Mouse (Mus musculus) heart, embryonic 10.5 days (tissue): Measurements from ENCODE around the gene Adprhl1. TPM values are rescaled to one million over a fixed set of nuclear protein-coding genes. Genes with fewer than 3 reads are reported as not detected.

ENCODE experiments used
- DNase-seq: peaks from one replicate; pipeline ENCODE4 v3.0.0-alpha.2; 2017; ENCODE audit warnings: low spot score
- H3K27ac ChIP-seq: fragments of 300-500 bp; sonication (generic); 2 replicates; pipeline ENCODE4 v1.5.1; 2016; ENCODE audit warnings: mild to moderate bottlenecking
- H3K27me3 ChIP-seq: fragments of 300-500 bp; sonication (generic); 2 replicates; pipeline ENCODE4 v1.6.1; 2016; ENCODE audit warnings: mild to moderate bottlenecking; ENCODE audit not compliant: poor library complexity, insufficient read depth, severe bottlenecking
- H3K36me3 ChIP-seq: fragments of 300-500 bp; sonication (generic); 2 replicates; pipeline ENCODE4 v1.6.1; 2016; ENCODE audit warnings: mild to moderate bottlenecking, moderate library complexity
- H3K4me1 ChIP-seq: fragments of 300-500 bp; sonication (generic); 2 replicates; pipeline ENCODE4 v1.6.1; 2016; ENCODE audit warnings: mild to moderate bottlenecking
- H3K4me3 ChIP-seq: fragments of 300-500 bp; sonication (generic); 2 replicates; pipeline ENCODE4 v1.5.1; 2016; ENCODE audit warnings: mild to moderate bottlenecking, moderate library complexity
- H3K9me3 ChIP-seq: fragments of 300-500 bp; sonication (generic); 2 replicates; pipeline ENCODE4 v1.6.1; 2016; ENCODE audit warnings: mild to moderate bottlenecking, moderate library complexity
- WGBS: fragments of 180-500 bp; shearing (Covaris S2); methylation state at CpG from one replicate; pipeline ENCODE4 v1.1.7; 2016; 5-methylcytosine and 5-hydroxymethylcytosine counted together
- polyA plus RNA-seq: library from polyadenylated mRNA; unstranded; fragments of >200 nt; fragmentation: Nextera tagmentation; extraction: Ambion mirVana; gene quantifications from 2 replicates; pipeline ENCODE4 v1.2.1, GENCODE M21; 2016

Gene Adprhl1
- polyA plus RNA-seq, 1 experiment from 2014 or later: 49.3 TPM

DNA sequence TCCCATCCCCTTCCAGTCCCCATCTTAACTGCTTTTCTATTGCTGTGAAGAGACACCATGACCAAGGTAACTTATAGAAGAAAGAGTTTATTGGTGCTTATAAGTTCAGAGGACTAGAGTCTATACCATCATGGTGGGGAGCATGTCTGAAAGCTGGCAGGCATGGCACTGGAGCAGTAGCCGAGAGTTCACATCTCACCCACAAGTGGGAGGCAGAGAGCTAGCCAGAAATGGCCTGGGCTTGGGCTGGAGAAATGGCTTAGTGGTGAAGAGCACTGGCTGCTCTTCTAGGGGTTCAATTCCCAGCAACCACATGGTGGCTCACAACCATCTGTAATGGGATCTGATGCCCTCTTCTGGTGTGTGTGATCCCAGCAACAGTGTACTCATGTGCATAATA, 50.5 kb downstream of the Adprhl1 start:
- H3K4me1 ChIP-seq: peaks cover 65% of the 10 kb centered on the region
- peak overlapping the region; percentile 74; the same call in 1 of the 2 replicates for H3K27ac ChIP-seq
- no peak overlapping the region for H3K4me3 ChIP-seq
- H3K27me3 ChIP-seq: peaks cover 37% of the 10 kb centered on the region
- H3K36me3 ChIP-seq: peaks cover 9% of the 10 kb centered on the region; the same call in 1 of the 2 replicates
- 61% methylated on average over 1 of the region's 1 CpGs for WGBS
- DNase-seq: no peak
- no peaks in the 10 kb centered on the region for H3K9me3 ChIP-seq

GRCm38 (mm10) chr8:13202806-13203205, 51.2 kb downstream of the Adprhl1 start:
- H3K36me3 ChIP-seq: peaks cover 10% of the 10 kb centered on the region; the same call in 1 of the 2 replicates
- DNase-seq: peak; percentile 84
- 57% methylated on average over 3 of the region's 3 CpGs for WGBS
- H3K4me3 ChIP-seq: peak overlapping the region; percentile 96
- peaks cover 41% of the 10 kb centered on the region for H3K27me3 ChIP-seq
- peaks cover 65% of the 10 kb centered on the region for H3K4me1 ChIP-seq
- peak overlapping the region; percentile 74 for H3K27ac ChIP-seq
- no peaks in the 10 kb centered on the region for H3K9me3 ChIP-seq

DNA sequence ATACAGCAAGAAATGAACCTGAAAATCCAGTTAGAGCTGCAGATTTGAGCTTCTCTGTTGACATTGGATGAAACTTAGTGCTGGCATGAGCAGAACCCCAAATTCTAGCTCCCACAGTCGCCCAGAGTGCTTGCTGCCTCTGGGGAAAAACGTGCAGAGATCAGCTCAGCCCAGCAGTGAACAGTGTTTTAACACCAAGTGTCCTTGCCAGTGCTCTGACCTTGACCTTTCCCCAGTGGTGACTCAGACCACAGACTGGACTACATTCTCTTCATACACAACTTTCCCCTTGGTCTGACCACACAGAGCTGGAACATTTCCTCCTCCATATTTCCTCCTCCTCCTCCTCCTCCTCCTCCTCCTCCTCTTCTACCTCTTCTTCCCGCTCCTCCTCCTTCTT, 51.9 kb downstream of the Adprhl1 start:
- Histone ChIP-seq H3K4me1 (peaks cover 65% of the 10 kb centered on the region), H3K36me3 (peaks cover 10% of the 10 kb centered on the region; the same call in 1 of the 2 replicates), H3K27me3 (peaks cover 41% of the 10 kb centered on the region), H3K27ac (peak overlapping the region; percentile 74), H3K9me3 (no peaks in the 10 kb centered on the region), H3K4me3 (peak overlapping the region; percentile 96)
- no peak for DNase-seq
- WGBS: 41% methylated on average over 3 of the region's 3 CpGs

- H3K27me3 ChIP-seq: peaks cover 44% of the 10 kb centered on the region
- peaks cover 64% of the 10 kb centered on the region for H3K4me1 ChIP-seq
- DNase-seq: no peak
- 3% methylated on average over 18 of the region's 18 CpGs for WGBS
- H3K4me3 ChIP-seq: peak overlapping the region; percentile 96
- H3K27ac ChIP-seq: peak overlapping the region; percentile 89
- no peaks in the 10 kb centered on the region for H3K9me3 ChIP-seq
- H3K36me3 ChIP-seq: peaks cover 12% of the 10 kb centered on the region; the same call in 1 of the 2 replicates
Measured at GRCm38 (mm10) chr8:13201013-13201334, 53.0 kb downstream of the Adprhl1 start.

DNA sequence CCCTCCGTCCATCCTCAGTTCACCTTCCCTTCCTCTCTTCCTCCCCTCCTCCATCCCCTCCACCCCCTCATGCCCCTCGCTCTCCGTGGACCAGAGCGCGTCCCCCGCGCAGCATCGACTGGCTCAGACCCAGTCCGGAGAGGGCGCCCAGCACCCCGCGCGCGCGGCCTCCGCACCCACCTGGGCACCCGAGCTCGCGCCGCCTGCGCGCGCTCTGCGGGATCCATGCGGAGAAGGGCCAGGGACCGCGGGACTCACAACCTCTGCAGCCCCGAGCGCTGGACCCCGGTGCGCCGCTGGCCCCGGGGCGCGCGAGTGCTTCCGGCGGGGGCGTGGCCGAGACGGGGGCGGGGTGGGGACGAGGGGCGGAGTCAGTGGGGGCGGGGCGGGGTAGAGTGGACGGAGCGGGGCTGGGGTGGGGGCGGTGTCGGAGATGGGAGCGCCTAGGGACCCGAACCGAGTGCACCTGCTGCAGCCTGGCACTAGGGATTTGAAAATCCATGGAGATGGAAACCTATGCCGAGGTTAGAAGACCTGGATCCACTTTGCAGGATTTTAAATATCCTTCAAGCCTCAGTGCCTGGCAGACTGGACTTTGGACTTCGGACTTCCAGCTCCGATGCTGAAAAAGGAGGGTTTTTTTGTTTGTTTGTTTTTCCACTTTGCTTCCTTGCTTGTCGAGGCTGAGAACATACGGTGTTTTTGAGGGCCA, 53.5 kb downstream of the Adprhl1 start, which contains the start of gene Grtp1:
TSS of gene Grtp1 (minus strand) at position 320 of the 712 bp plus-strand sequence.
- peak within 1 kb of the TSS; percentile 89 for H3K27ac ChIP-seq
- WGBS: under 1% methylated on average over 52 of the region's 58 CpGs

DNA sequence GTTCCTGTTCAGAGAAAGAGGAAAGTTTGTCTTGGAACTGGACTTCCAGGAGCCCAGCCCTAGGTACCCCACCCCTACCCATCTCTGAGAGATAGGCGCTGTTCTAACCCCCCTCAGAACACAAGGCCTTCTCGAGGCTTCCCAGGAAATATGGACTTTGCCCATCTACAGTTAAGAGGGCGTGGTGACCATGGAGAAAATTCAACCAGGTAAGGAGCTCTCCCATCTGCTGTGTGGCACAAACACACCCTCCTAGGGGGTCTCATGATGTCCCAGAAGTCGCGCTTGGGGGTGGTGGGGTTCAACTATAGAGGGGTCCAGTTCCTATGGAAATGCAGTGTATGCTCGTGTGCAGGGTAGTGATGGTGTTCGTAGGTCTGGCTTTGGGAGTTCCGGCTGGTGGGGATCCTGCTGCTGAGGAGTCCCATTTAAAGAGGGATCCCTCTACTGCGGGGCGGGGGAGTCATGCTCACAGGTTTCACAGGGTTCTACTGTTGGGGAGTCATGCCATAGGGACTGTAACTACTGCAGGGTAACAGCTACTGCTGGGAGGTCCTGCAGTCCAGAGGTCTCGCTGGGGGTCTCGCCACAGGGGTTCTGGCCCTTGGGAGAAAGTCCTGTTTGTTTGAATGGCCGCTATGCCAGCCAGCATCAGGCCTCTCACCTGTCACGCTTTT, 54.4 kb downstream of the Adprhl1 start:
- Histone ChIP-seq H3K4me1 (peaks cover 53% of the 10 kb centered on the region), H3K27me3 (peaks cover 48% of the 10 kb centered on the region), H3K4me3 (peak overlapping the region; percentile 96), H3K9me3 (no peaks in the 10 kb centered on the region), H3K36me3 (peaks cover 17% of the 10 kb centered on the region; the same call in 1 of the 2 replicates), H3K27ac (peak overlapping the region; percentile 89; the same call in 1 of the 2 replicates)
- no peak for DNase-seq
- WGBS: 27% methylated on average over 14 of the region's 14 CpGs

More for the DNA sequence above, 53.5 kb downstream of the Adprhl1 start, which contains the start of gene Grtp1:
- H3K36me3 ChIP-seq: peaks cover 15% of the 10 kb centered on the region; the same call in 1 of the 2 replicates
- peak; percentile 88 for DNase-seq
- peak within 1 kb of the TSS; percentile 96 for H3K4me3 ChIP-seq
- no peaks in the 10 kb centered on the region for H3K9me3 ChIP-seq
- peaks cover 48% of the 10 kb centered on the region for H3K27me3 ChIP-seq
- peaks cover 62% of the 10 kb centered on the region for H3K4me1 ChIP-seq

DNA sequence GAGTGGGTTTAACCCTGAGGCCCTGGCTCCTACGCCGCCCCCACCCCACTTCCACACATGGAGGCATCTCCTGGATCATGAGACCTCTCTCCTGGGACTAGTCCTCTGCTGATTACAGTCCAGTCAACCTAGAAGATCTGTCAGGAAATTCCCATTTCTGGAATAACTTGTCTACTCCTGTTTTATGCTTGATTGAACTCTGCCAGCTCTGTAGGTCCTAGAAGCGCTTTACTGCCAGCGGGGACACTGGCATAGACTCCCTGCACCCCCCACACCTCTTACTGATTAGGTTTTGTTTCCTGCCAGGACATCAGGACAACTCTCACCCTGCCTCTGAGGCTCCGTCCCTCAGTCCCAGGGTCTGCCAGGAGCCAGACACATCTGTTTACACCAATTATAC, 56.5 kb downstream of the Adprhl1 start:
- no peak for DNase-seq
- peaks cover 40% of the 10 kb centered on the region for H3K27me3 ChIP-seq
- peaks cover 40% of the 10 kb centered on the region for H3K4me1 ChIP-seq
- H3K36me3 ChIP-seq: peaks cover 13% of the 10 kb centered on the region; the same call in 1 of the 2 replicates
- 91% methylated on average over 5 of the region's 5 CpGs for WGBS
- H3K27ac ChIP-seq: no peak overlapping the region
- H3K9me3 ChIP-seq: no peaks in the 10 kb centered on the region
- no peak overlapping the region for H3K4me3 ChIP-seq

- WGBS: 52% methylated on average over 10 of the region's 10 CpGs
- DNase-seq: no peak
Measured at GRCm38 (mm10) chr8:13194818-13195217, 59.1 kb downstream of the Adprhl1 start.

GRCm38 (mm10) chr8:13190235-13190634, 63.7 kb downstream of the Adprhl1 start:
- Histone ChIP-seq H3K27ac (no peak overlapping the region), H3K4me3 (no peak overlapping the region), H3K36me3 (peaks cover 53% of the 10 kb centered on the region), H3K4me1 (no peaks in the 10 kb centered on the region), H3K9me3 (no peaks in the 10 kb centered on the region), H3K27me3 (no peaks in the 10 kb centered on the region)
- 90% methylated on average over 8 of the region's 8 CpGs for WGBS
- no peak for DNase-seq

More at GRCm38 (mm10) chr8:13194818-13195217, 59.1 kb downstream of the Adprhl1 start:
- Histone ChIP-seq H3K9me3 (no peaks in the 10 kb centered on the region), H3K4me3 (no peak overlapping the region), H3K27ac (no peak overlapping the region; the same call in 1 of the 2 replicates), H3K36me3 (peaks cover 20% of the 10 kb centered on the region; the same call in 1 of the 2 replicates), H3K27me3 (peaks cover 18% of the 10 kb centered on the region), H3K4me1 (peaks cover 23% of the 10 kb centered on the region)

DNA sequence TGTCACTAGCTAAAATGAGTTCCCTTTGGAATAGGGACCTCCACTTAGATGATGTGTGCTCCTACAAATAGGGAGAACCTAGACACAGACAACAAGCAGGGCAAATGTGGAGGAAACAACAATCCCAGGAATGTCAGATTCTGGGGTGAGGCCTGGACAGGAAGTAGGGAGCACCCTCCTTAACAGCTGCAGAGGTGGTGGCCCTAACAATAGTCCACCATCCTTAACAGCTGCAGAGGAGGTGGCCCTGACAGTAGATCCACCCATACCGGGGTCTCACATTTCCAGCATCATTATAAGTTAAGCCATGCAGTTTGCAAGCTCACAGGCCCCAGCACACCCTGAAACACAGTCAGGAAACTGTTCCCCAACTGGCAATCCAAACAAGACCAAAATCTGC, 65.1 kb downstream of the Adprhl1 start:
- Histone ChIP-seq H3K27me3 (no peaks in the 10 kb centered on the region), H3K27ac (no peak overlapping the region), H3K36me3 (peaks cover 63% of the 10 kb centered on the region), H3K4me1 (no peaks in the 10 kb centered on the region), H3K4me3 (no peak overlapping the region), H3K9me3 (no peaks in the 10 kb centered on the region)
- 79% methylated on average over 1 of the region's 1 CpGs for WGBS
- DNase-seq: no peak

DNA sequence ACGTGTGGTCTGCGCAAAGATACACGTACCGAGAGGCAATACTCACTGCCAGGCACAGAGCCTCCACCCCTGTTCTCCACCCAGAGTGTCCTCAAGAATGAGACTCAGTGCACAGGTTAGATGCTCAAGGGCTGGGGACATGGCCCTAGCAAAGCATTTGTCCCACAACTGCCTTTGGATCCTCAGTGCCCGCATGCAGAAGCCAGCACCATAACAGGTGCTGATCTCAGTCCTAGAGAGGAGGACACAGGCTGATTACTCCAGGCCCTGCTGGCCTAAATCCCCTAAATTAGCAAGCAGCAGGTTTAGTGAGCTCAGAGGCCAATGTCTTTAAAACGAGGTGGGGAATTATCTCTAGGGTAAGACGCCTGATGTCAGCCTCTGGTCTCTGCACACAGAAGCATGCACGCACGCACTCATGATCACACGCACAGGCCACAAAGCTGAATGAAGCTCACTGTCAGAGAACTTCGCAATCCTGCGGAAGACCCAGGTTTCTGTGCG, 65.9 kb downstream of the Adprhl1 start:
- Histone ChIP-seq H3K9me3 (no peaks in the 10 kb centered on the region), H3K4me3 (no peak overlapping the region), H3K36me3 (peaks cover 63% of the 10 kb centered on the region), H3K27ac (no peak overlapping the region), H3K4me1 (no peaks in the 10 kb centered on the region), H3K27me3 (no peaks in the 10 kb centered on the region)
- no peak for DNase-seq
- 91% methylated on average over 13 of the region's 13 CpGs for WGBS

DNA sequence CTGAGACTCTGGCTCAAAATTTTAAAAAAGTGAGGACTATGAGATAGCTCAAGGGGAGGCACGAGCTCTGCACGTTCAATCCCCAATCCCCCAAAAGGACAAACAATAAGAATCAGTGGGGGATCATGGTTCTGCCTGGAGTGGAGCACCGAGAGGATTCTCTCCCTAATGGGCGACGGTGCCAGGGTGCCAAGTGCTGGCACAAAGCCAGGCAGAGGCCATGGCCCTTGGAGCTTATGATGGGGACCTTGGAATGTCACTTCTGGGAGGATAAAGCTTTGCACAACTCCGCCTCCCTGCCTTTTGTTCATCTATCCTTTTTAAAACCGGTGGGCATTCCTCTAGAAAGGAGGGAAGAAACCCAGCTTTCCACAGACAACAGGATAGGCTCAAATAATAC, 66.3 kb downstream of the Adprhl1 start:
- Histone ChIP-seq H3K27me3 (no peaks in the 10 kb centered on the region), H3K9me3 (no peaks in the 10 kb centered on the region), H3K4me1 (0 out of 2 replicates have a peak, but pooled peaks cover under 1% of the 10 kb centered on the region), H3K36me3 (peaks cover 64% of the 10 kb centered on the region), H3K27ac (no peak overlapping the region), H3K4me3 (no peak overlapping the region)
- DNase-seq: no peak
- 76% methylated on average over 7 of the region's 7 CpGs for WGBS

- Histone ChIP-seq H3K36me3 (peaks cover 61% of the 10 kb centered on the region), H3K27me3 (no peaks in the 10 kb centered on the region), H3K4me1 (peaks cover 4% of the 10 kb centered on the region; the same call in 1 of the 2 replicates), H3K4me3 (no peak overlapping the region), H3K27ac (no peak overlapping the region), H3K9me3 (no peaks in the 10 kb centered on the region)
- DNase-seq: no peak
- 75% methylated on average over 9 of the region's 9 CpGs for WGBS
Measured at GRCm38 (mm10) chr8:13187229-13187628, 66.7 kb downstream of the Adprhl1 start.
